Mouse (Mus musculus) neural tube, embryonic 12.5 days (tissue): ENCODE results near the gene Mrpl2. TPM values are rescaled to one million over a fixed set of nuclear protein-coding genes. Genes with fewer than 3 reads are reported as not detected.

ENCODE experiments used
- ATAC-seq: fragments of 200-750 bp; cut with Nextera tagmentation; 2 replicates; pipeline ENCODE4 v1.8.0; 2017; ENCODE audit warnings: low read depth, mild to moderate bottlenecking, moderate TSS enrichment, moderate library complexity; ENCODE audit not compliant: low FRiP score
- H3K27ac ChIP-seq: fragments of 300-500 bp; sonication (generic); 2 replicates; pipeline ENCODE4 v1.5.1; 2016
- H3K27me3 ChIP-seq: fragments of 300-500 bp; sonication (generic); replicated peaks from 2 replicates; pipeline ENCODE4 v1.6.1; 2016; ENCODE audit warnings: mild to moderate bottlenecking
- H3K36me3 ChIP-seq: fragments of 300-500 bp; sonication (generic); 2 replicates; pipeline ENCODE4 v1.6.1; 2016; ENCODE audit warnings: mild to moderate bottlenecking
- H3K4me1 ChIP-seq: fragments of 300-500 bp; sonication (generic); 2 replicates; pipeline ENCODE4 v1.6.1; 2016
- H3K4me2 ChIP-seq: fragments of 300-500 bp; sonication (generic); replicated peaks from 2 replicates; pipeline ENCODE4 v1.6.1; 2016; ENCODE audit warnings: mild to moderate bottlenecking
- H3K4me3 ChIP-seq: fragments of 300-500 bp; sonication (generic); 2 replicates; pipeline ENCODE4 v1.5.1; 2016
- H3K9ac ChIP-seq: fragments of 300-500 bp; sonication (generic); 2 replicates; pipeline ENCODE4 v1.6.1; 2016; ENCODE audit warnings: mild to moderate bottlenecking
- H3K9me3 ChIP-seq: fragments of 300-500 bp; sonication (generic); 2 replicates; pipeline ENCODE4 v1.6.1; 2016; ENCODE audit warnings: mild to moderate bottlenecking
- whole genome bisulfite sequencing: fragments of 180-500 bp; shearing (Covaris S2); methylation state at CpG from one replicate; pipeline ENCODE4 v1.1.7; 2016; 5-methylcytosine and 5-hydroxymethylcytosine counted together
- polyA plus RNA-seq: library from polyadenylated mRNA; unstranded; fragments of >200 nt; fragmentation: Nextera tagmentation; extraction: Ambion mirVana; gene quantifications from 2 replicates; pipeline ENCODE4 v1.2.1, GENCODE M21; 2016

Gene Mrpl2
- polyA plus RNA-seq, 1 experiment from 2014 or later: 76.9 TPM

GRCm38 (mm10) chr17:46628791-46629684 is 17.0 kb upstream of the Mrpl2 start, which contains the start of gene Ptk7:
Gene Ptk7 (minus strand): TSS chr17:46629504.
- no peaks in the 10 kb centered on the region for H3K9me3 ChIP-seq
- peak within 1 kb of the TSS; percentile 86 for H3K27ac ChIP-seq
- H3K4me2 ChIP-seq: peak within 1 kb of the TSS; percentile 85
- no peaks in the 10 kb centered on the region; the same call in 1 of the 2 replicates for H3K27me3 ChIP-seq
- peak; percentile 73 for ATAC-seq
- H3K4me1 ChIP-seq: peaks cover 50% of the 10 kb centered on the region
- H3K36me3 ChIP-seq: peaks cover 31% of the 10 kb centered on the region
- under 1% methylated on average over 86 of the region's 90 CpGs for WGBS
- H3K4me3 ChIP-seq: peak within 1 kb of the TSS; percentile 94
- H3K9ac ChIP-seq: peak within 1 kb of the TSS; percentile 95

- Histone ChIP-seq H3K4me1 (peaks cover 42% of the 10 kb centered on the region), H3K27me3 (no peaks in the 10 kb centered on the region; the same call in 1 of the 2 replicates), H3K9ac (peak overlapping the region; percentile 95), H3K4me2 (peak overlapping the region; percentile 85), H3K27ac (peak overlapping the region; percentile 86), H3K9me3 (no peaks in the 10 kb centered on the region), H3K4me3 (peak overlapping the region; percentile 94), H3K36me3 (peaks cover 33% of the 10 kb centered on the region)
- 6% methylated on average over 12 of the region's 12 CpGs for WGBS
- peak; percentile 71 for ATAC-seq
Observed at GRCm38 (mm10) chr17:46629685-46630441, 16.2 kb upstream of the Mrpl2 start.

- 16% methylated on average over 15 of the region's 15 CpGs for WGBS
- 0 out of 2 replicates have a peak, but pooled peaks have one; percentile 21 for ATAC-seq
- H3K27ac ChIP-seq: no peak overlapping the region
Observed at GRCm38 (mm10) chr17:46636831-46637523, 9.1 kb upstream of the Mrpl2 start.

GRCm38 (mm10) chr17:46639929-46640328 is 6.1 kb upstream of the Mrpl2 start:
- no peak overlapping the region for H3K4me2 ChIP-seq
- peaks cover 58% of the 10 kb centered on the region for H3K36me3 ChIP-seq
- no peak overlapping the region for H3K4me3 ChIP-seq
- no peak overlapping the region for H3K27ac ChIP-seq
- ATAC-seq: no peak
- no peaks in the 10 kb centered on the region for H3K27me3 ChIP-seq
- 80% methylated on average over 9 of the region's 9 CpGs for WGBS
- H3K4me1 ChIP-seq: peaks cover 17% of the 10 kb centered on the region
- no peak overlapping the region; the same call in 1 of the 2 replicates for H3K9ac ChIP-seq
- H3K9me3 ChIP-seq: no peaks in the 10 kb centered on the region

More at GRCm38 (mm10) chr17:46636831-46637523, 9.1 kb upstream of the Mrpl2 start:
- peak overlapping the region; percentile 45 for H3K4me2 ChIP-seq
- H3K4me1 ChIP-seq: peaks cover 7% of the 10 kb centered on the region
- no peaks in the 10 kb centered on the region for H3K27me3 ChIP-seq
- H3K4me3 ChIP-seq: no peak overlapping the region
- H3K36me3 ChIP-seq: peaks cover 67% of the 10 kb centered on the region
- H3K9ac ChIP-seq: peak overlapping the region; percentile 38
- H3K9me3 ChIP-seq: no peaks in the 10 kb centered on the region

GRCm38 (mm10) chr17:46642060-46642459 is 4.0 kb upstream of the Mrpl2 start:
- 90% methylated on average over 17 of the region's 17 CpGs for WGBS
- Histone ChIP-seq H3K27me3 (no peaks in the 10 kb centered on the region), H3K36me3 (peaks cover 41% of the 10 kb centered on the region), H3K9me3 (no peaks in the 10 kb centered on the region), H3K27ac (no peak overlapping the region), H3K4me1 (peaks cover 22% of the 10 kb centered on the region), H3K4me3 (no peak overlapping the region), H3K9ac (no peak overlapping the region), H3K4me2 (no peak overlapping the region)
- no peak for ATAC-seq

- ATAC-seq: no peak
- Histone ChIP-seq H3K4me2 (peak overlapping the region; percentile 93), H3K9me3 (no peaks in the 10 kb centered on the region), H3K4me1 (peaks cover 24% of the 10 kb centered on the region), H3K36me3 (peaks cover 48% of the 10 kb centered on the region), H3K9ac (peak overlapping the region; percentile 76; the same call in 1 of the 2 replicates), H3K27me3 (no peaks in the 10 kb centered on the region), H3K4me3 (peak overlapping the region; percentile 5; the same call in 1 of the 2 replicates), H3K27ac (no peak overlapping the region)
- 89% methylated on average over 12 of the region's 12 CpGs for WGBS
Observed at GRCm38 (mm10) chr17:46644152-46644805, 1.8 kb upstream of the Mrpl2 start.

- peak overlapping the region; percentile 93 for H3K4me2 ChIP-seq
- peak overlapping the region; percentile 72 for H3K4me3 ChIP-seq
- peaks cover 41% of the 10 kb centered on the region for H3K36me3 ChIP-seq
- peaks cover 31% of the 10 kb centered on the region for H3K4me1 ChIP-seq
- no peaks in the 10 kb centered on the region for H3K9me3 ChIP-seq
- H3K27ac ChIP-seq: no peak overlapping the region; the same call in 1 of the 2 replicates
- no peak for ATAC-seq
- WGBS: 10% methylated on average over 11 of the region's 11 CpGs
- no peaks in the 10 kb centered on the region for H3K27me3 ChIP-seq
- peak overlapping the region; percentile 76 for H3K9ac ChIP-seq
Observed at GRCm38 (mm10) chr17:46644916-46645475, 1.0 kb upstream of the Mrpl2 start.

- H3K9ac ChIP-seq: peak overlapping the region; percentile 72
- peak overlapping the region; percentile 93 for H3K4me2 ChIP-seq
- peaks cover 28% of the 10 kb centered on the region for H3K36me3 ChIP-seq
- H3K27ac ChIP-seq: no peak overlapping the region
- WGBS: under 1% methylated on average over 19 of the region's 19 CpGs
- peaks cover 37% of the 10 kb centered on the region for H3K4me1 ChIP-seq
- peak overlapping the region; percentile 72 for H3K4me3 ChIP-seq
- ATAC-seq: no peak; the same call in 1 of the 2 replicates
- H3K27me3 ChIP-seq: no peaks in the 10 kb centered on the region
- no peaks in the 10 kb centered on the region for H3K9me3 ChIP-seq
Observed at GRCm38 (mm10) chr17:46646322-46646662, 263 bp downstream of the Mrpl2 start.

GRCm38 (mm10) chr17:46647279-46647678 is 1.2 kb downstream of the Mrpl2 start:
- Histone ChIP-seq H3K9ac (no peak overlapping the region), H3K4me3 (peak overlapping the region; percentile 72; the same call in 1 of the 2 replicates), H3K4me1 (peaks cover 47% of the 10 kb centered on the region), H3K36me3 (peaks cover 24% of the 10 kb centered on the region), H3K27me3 (no peaks in the 10 kb centered on the region), H3K27ac (no peak overlapping the region), H3K4me2 (0 out of 2 replicates have a peak overlapping the region, but pooled peaks have one; percentile 93), H3K9me3 (no peaks in the 10 kb centered on the region)
- ATAC-seq: no peak
- 94% methylated on average over 7 of the region's 7 CpGs for WGBS

GRCm38 (mm10) chr17:46648436-46648835 is 2.4 kb downstream of the Mrpl2 start:
- 94% methylated on average over 9 of the region's 9 CpGs for WGBS
- H3K36me3 ChIP-seq: peaks cover 27% of the 10 kb centered on the region
- H3K9ac ChIP-seq: no peak overlapping the region
- H3K9me3 ChIP-seq: no peaks in the 10 kb centered on the region
- H3K4me2 ChIP-seq: no peak overlapping the region
- no peaks in the 10 kb centered on the region for H3K27me3 ChIP-seq
- H3K27ac ChIP-seq: no peak overlapping the region
- no peak for ATAC-seq
- H3K4me3 ChIP-seq: no peak overlapping the region
- peaks cover 56% of the 10 kb centered on the region for H3K4me1 ChIP-seq

GRCm38 (mm10) chr17:46649811-46650210 is 3.8 kb downstream of the Mrpl2 start:
- WGBS: 34% methylated on average over 15 of the region's 15 CpGs
- H3K4me1 ChIP-seq: peaks cover 53% of the 10 kb centered on the region
- H3K9ac ChIP-seq: peak overlapping the region; percentile 92

More at GRCm38 (mm10) chr17:46649811-46650210, 3.8 kb downstream of the Mrpl2 start:
- Histone ChIP-seq H3K27me3 (no peaks in the 10 kb centered on the region), H3K4me2 (peak overlapping the region; percentile 91), H3K9me3 (no peaks in the 10 kb centered on the region), H3K36me3 (peaks cover 41% of the 10 kb centered on the region), H3K4me3 (peak overlapping the region; percentile 67), H3K27ac (peak overlapping the region; percentile 92)
- ATAC-seq: no peak
